Mouse (Mus musculus) adrenal gland, postnatal 0 days (tissue): ENCODE measurements around the gene Smarcd3. TPM values are rescaled to one million over a fixed set of nuclear protein-coding genes. Genes with fewer than 3 reads are reported as not detected.

ENCODE experiments used
- microRNA-seq: library from miRNA; unstranded; fragments of <30 nt; microRNA quantifications from one replicate; pipeline ENCODE4, GENCODE M21; 2016; ENCODE audit warnings: borderline replicate concordance; ENCODE audit not compliant: insufficient number of aligned reads
- polyA plus RNA-seq: library from polyadenylated mRNA; unstranded; fragments of >200 nt; fragmentation: Nextera tagmentation; extraction: Ambion mirVana; gene quantifications from 2 replicates; pipeline ENCODE4 v1.2.1, GENCODE M21; 2015

Gene Smarcd3
- polyA plus RNA-seq: 14.8 and 15.4 TPM in 2 replicates

DNA sequence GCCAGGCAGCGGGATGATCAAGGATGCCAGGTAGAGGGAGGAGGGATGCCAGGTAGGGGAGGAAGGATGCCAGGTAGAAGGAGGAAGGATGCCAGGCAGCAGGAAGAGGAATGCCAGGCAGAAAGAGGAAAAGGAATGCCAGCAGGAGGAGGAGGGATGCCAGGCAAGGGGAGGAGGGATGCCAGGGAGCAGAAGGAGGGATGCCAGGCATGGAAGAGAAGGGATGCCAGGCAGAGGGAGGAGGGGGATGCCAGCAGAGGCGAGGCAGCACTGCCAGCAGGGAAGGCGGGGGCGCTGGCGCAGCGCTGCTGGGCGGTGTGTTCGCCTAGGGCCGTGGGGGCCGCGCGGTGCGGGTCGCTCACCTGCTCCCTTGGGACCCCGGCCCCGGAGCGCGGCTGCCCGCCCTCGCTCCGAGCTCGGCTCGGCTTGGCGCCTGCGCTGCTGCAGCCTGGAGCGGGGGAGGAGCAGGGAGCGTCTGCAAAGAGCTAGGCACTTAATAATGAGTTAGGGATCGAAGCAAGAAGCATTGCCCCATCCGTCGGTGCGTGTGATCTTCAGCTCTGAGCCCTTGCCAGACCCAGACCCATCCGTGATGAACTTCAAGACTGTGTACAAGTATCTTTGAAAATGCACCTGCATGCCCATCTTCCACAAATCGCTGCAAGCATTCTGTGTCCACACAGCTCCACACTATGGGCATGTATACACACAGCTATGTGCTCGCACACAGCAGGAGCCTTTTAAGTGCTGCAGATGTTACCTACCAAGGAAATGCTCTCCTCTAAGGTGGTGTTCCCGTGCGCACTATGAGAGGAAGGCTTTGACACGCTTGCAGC lies at the start of gene Smarcd3:
Smarcd3 (minus strand) TSS at position 426 of the 836 bp plus-strand sequence.

DNA sequence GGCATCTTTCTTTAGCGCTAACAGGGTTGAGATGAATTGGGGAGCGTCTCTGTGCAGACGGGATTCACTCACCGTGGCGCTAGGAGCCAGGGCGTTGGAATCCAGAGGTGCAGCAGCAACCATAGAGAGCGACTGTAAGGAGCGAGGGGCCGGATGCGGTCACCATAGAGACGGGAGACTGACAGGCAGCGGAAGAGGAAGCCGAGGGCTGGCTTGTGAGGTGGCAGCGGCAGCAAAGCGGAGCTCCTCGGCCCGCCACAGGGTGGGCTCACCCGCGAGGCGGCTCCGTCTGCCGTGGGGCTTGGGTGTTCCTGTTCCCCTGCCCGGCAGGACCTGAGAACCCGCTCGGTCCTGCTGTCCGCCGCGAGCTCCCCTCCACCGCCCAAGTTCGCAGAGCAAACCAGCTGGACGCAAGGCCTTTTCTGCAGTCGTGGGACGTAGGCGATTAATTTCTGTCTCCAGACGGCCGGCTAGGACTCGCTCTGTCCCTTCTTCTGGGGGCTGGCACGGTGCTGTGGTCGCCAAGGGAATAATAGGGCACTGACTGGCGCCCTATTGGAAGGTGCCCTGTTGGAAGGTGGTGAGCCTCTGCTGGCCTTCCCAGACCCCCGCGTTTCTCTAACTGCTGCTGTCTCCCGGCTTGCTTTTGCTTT lies 37.5 kb downstream of the Smarcd3 start, which contains the start of gene Chpf2:
Chpf2 (plus strand) TSS at position 195 of the 653 bp plus-strand sequence.

DNA sequence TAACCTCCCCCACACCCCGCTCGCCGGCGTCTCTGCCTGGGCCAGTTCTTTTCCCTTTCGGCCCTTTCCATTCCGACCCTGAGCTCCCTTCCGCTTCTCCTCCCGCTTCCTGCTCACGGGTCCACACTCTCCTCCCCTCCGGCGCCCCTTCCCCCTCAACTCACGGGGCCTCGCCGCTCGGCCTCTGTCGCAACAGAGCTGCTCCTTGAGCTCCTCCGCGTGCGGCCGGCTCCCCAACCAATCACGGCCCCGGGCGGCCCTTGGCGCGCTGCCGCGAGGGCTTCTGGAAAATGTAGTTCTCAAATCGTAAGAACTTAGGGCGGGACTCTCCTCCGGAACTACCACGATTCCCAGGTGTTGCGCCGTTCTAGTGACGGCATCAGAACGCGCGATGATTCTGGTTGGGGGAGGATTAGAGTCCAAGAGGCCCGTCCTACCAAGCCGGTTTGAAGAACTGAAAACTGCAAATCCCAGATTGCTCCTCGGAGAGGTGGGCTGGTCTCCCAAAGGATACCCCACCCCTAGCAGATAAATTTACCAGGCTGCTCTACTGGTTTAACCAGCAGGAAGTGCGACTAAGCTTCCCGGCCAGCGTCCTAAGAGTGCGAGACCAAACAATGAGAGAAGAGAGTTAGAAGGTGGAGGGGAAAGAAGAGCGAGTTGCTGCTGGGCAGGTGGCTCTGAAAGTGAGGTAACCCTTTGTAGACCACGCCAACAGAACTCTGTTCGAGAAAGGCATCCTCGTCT lies 46.9 kb downstream of the Smarcd3 start, which contains the start of gene Abcf2:
Abcf2 (minus strand) TSS at position 285 of the 747 bp plus-strand sequence.

DNA sequence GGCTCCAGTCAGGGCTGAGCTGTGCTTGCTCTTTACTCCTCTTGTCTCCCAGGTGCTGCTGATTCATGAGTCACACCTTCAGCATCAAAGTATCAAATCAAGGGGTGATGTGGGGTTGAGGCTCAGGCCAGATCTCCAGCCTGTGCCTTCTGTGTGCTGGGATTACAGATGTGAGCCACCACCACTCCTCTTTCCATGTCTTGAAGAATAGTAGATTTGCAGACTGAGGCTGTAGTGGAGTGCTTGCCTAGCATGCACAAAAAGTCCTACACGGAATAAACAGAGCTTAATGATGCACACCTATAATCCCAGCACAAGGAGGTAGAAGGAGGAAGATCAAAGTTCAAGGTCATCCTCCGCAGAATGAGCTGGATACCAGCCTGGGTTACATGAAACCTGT lies 67.5 kb downstream of the Smarcd3 start, which contains the start of gene 4931409K22Rik:
4931409K22Rik (minus strand) TSS at position 101 of the 400 bp plus-strand sequence.

Small RNA genes within 50 kb of the gene (microRNA-seq; reads per million reads assigned to microRNA genes)
- gene Mir671: 406 reads per million, percentile 63 among the genes with 10 or more reads in this experiment

Other genes starting within 250 kb of the Smarcd3 start
- 0.52 and 0.80 TPM in 2 replicates for gene Atg9b, start 232.3 kb downstream of the Smarcd3 start, polyA plus RNA-seq
- 23.5 and 43.7 TPM in 2 replicates for gene Abcb8, start 230.7 kb downstream of the Smarcd3 start, polyA plus RNA-seq
- gene Asic3, start 211.0 kb downstream of the Smarcd3 start, polyA plus RNA-seq: 0.18 TPM in 1 of 2 replicates, not detected in the other
- gene Cdk5, start 200.9 kb downstream of the Smarcd3 start, polyA plus RNA-seq: 45.8 and 46.7 TPM in 2 replicates
- gene Slc4a2, start 200.6 kb downstream of the Smarcd3 start, polyA plus RNA-seq: 12.8 and 17.3 TPM in 2 replicates
- 61.0 and 77.2 TPM in 2 replicates for gene Fastk, start 179.1 kb downstream of the Smarcd3 start, polyA plus RNA-seq
- gene Tmub1, start 176.6 kb downstream of the Smarcd3 start, polyA plus RNA-seq: 16.0 and 18.8 TPM in 2 replicates
- 32.3 TPM in 2 replicates for gene Agap3, start 172.2 kb downstream of the Smarcd3 start, polyA plus RNA-seq
- gene Gbx1, start 97.2 kb downstream of the Smarcd3 start, polyA plus RNA-seq: 0.05 TPM in 1 of 2 replicates, not detected in the other
- gene Asb10, start 83.4 kb downstream of the Smarcd3 start, polyA plus RNA-seq: 0.47 and 1.9 TPM in 2 replicates
- gene 4931409K22Rik, start 67.6 kb downstream of the Smarcd3 start, polyA plus RNA-seq: 0.06 TPM in 1 of 2 replicates, not detected in the other
- 36.0 and 57.3 TPM in 2 replicates for gene Abcf2, start 46.9 kb downstream of the Smarcd3 start, polyA plus RNA-seq
- 21.4 and 39.4 TPM in 2 replicates for gene Chpf2, start 37.7 kb downstream of the Smarcd3 start, polyA plus RNA-seq
- gene Nub1, start 61.1 kb upstream of the Smarcd3 start, polyA plus RNA-seq: 32.9 and 48.7 TPM in 2 replicates
- gene Wdr86, start 106.3 kb upstream of the Smarcd3 start, polyA plus RNA-seq: 6.1 and 9.7 TPM in 2 replicates
- 4.6 and 6.3 TPM in 2 replicates for gene Crygn, start 133.6 kb upstream of the Smarcd3 start, polyA plus RNA-seq
- gene Rheb, start 218.2 kb upstream of the Smarcd3 start, polyA plus RNA-seq: 214 and 223 TPM in 2 replicates